Mouse (Mus musculus) MN1 (cell line): ENCODE data around the gene Cdip1.
"Not testable (repeated sequence)": the region's sequence is repeated elsewhere in the genome, so short reads cannot be mapped to it uniquely, and the experiment has no call there.

Source experiments
- DNase-seq: peaks from one replicate; pipeline ENCODE4 v3.0.0-alpha.2; 2016; ENCODE audit warnings: low spot score

Cdip1 gene

GRCm38 (mm10) chr16:4773289-4773970 is 16.7 kb downstream of the Cdip1 start:
- no peak for DNase-seq

- no peak for DNase-seq
Observed at GRCm38 (mm10) chr16:4768719-4769118, 21.4 kb downstream of the Cdip1 start.

- no peak for DNase-seq
Observed at GRCm38 (mm10) chr16:4767012-4767790, 22.9 kb downstream of the Cdip1 start.

- DNase-seq: no peak
Observed at GRCm38 (mm10) chr16:4765852-4766251, 24.2 kb downstream of the Cdip1 start.

GRCm38 (mm10) chr16:4763276-4763675 is 26.8 kb downstream of the Cdip1 start:
- peak; percentile 73 for DNase-seq

GRCm38 (mm10) chr16:4762437-4762836 is 27.7 kb downstream of the Cdip1 start:
- DNase-seq: no peak

- DNase-seq: not testable (repeated sequence)
Observed at GRCm38 (mm10) chr16:4756660-4757335, 33.3 kb downstream of the Cdip1 start.

- no peak for DNase-seq
Observed at GRCm38 (mm10) chr16:4754045-4754444, 36.0 kb downstream of the Cdip1 start.

GRCm38 (mm10) chr16:4752155-4752554 is 37.9 kb downstream of the Cdip1 start:
- DNase-seq: no peak

- no peak for DNase-seq
Observed at GRCm38 (mm10) chr16:4742186-4742585, 47.9 kb downstream of the Cdip1 start.

- DNase-seq: no peak
Observed at GRCm38 (mm10) chr16:4739994-4740393, 50.1 kb downstream of the Cdip1 start.

- DNase-seq: no peak
Observed at GRCm38 (mm10) chr16:4736262-4736661, 53.8 kb downstream of the Cdip1 start.

GRCm38 (mm10) chr16:4730776-4731358 is 59.2 kb downstream of the Cdip1 start:
- peak; percentile 51 for DNase-seq

GRCm38 (mm10) chr16:4727963-4728362 is 62.1 kb downstream of the Cdip1 start:
- DNase-seq: no peak

- no peak for DNase-seq
Observed at GRCm38 (mm10) chr16:4727526-4727925, 62.6 kb downstream of the Cdip1 start.

- DNase-seq: peak; percentile 40
Observed at GRCm38 (mm10) chr16:4726528-4727128, 63.5 kb downstream of the Cdip1 start.

GRCm38 (mm10) chr16:4725780-4726527 is 64.1 kb downstream of the Cdip1 start, which contains the start of gene Hmox2:
Hmox2 (plus strand) TSS chr16:4726361.
- peak; percentile 93 for DNase-seq

- no peak for DNase-seq
Observed at GRCm38 (mm10) chr16:4725266-4725665, 64.8 kb downstream of the Cdip1 start.

- DNase-seq: no peak
Observed at GRCm38 (mm10) chr16:4722915-4723209, 67.2 kb downstream of the Cdip1 start.

GRCm38 (mm10) chr16:4722128-4722914 is 67.8 kb downstream of the Cdip1 start:
- no peak for DNase-seq
